Mouse (Mus musculus) limb, embryonic 10.5 days (tissue): ENCODE data around the gene Hist1h2ai. TPM values are rescaled to one million over a fixed set of nuclear protein-coding genes. Genes with fewer than 3 reads are reported as not detected.

Experiments used
- microRNA-seq: library from miRNA; unstranded; fragments of <30 nt; microRNA quantifications from one replicate; pipeline ENCODE4, GENCODE M21; 2017
- polyA plus RNA-seq: library from polyadenylated mRNA; unstranded; fragments of >200 nt; fragmentation: Nextera tagmentation; extraction: Ambion mirVana; gene quantifications from 2 replicates; pipeline ENCODE4 v1.2.1, GENCODE M21; 2016

Hist1h2ai gene
- polyA plus RNA-seq, 1 experiment from 2014 or later, result 28.4 TPM

Small RNA genes within 50 kb of the gene (microRNA-seq; reads per million reads assigned to microRNA genes)
- gene Gm44357 (not detected), gene Gm44367 (0.88 reads per million), gene Gm44454 (0.88 reads per million)

Other genes with a start within 250 kb of the Hist1h2ai start
- 2.0 and 2.4 TPM in 2 replicates for gene Nkapl, start 247.9 kb upstream of the Hist1h2ai start, polyA plus RNA-seq
- gene Zkscan4, start 237.5 kb upstream of the Hist1h2ai start, polyA plus RNA-seq, result 2.5 and 3.3 TPM in 2 replicates
- gene Gm10065, start 237.0 kb upstream of the Hist1h2ai start, polyA plus RNA-seq, result not detected in 2 replicates
- gene AK157302, start 221.2 kb upstream of the Hist1h2ai start, polyA plus RNA-seq, result 0.20 and 0.28 TPM in 2 replicates
- gene Gm11273, start 215.0 kb upstream of the Hist1h2ai start, polyA plus RNA-seq, result 3.6 and 5.0 TPM in 2 replicates
- 6.8 and 9.6 TPM in 2 replicates for gene Zkscan8, start 185.3 kb upstream of the Hist1h2ai start, polyA plus RNA-seq
- 0.06 TPM in 1 of 2 replicates, not detected in the other for gene Olfr1366, start 173.6 kb upstream of the Hist1h2ai start, polyA plus RNA-seq
- gene Olfr1535, start 156.5 kb upstream of the Hist1h2ai start, polyA plus RNA-seq, result not detected in 2 replicates
- gene Olfr1364, start 134.7 kb upstream of the Hist1h2ai start, polyA plus RNA-seq, result not detected in 2 replicates
- not detected in 2 replicates for gene Olfr1362, start 102.4 kb upstream of the Hist1h2ai start, polyA plus RNA-seq
- not detected in 2 replicates for gene Olfr11, start 73.9 kb upstream of the Hist1h2ai start, polyA plus RNA-seq
- gene Olfr1361, start 53.0 kb upstream of the Hist1h2ai start, polyA plus RNA-seq, result not detected in 2 replicates
- not detected in 2 replicates for gene Olfr1360, start 39.0 kb upstream of the Hist1h2ai start, polyA plus RNA-seq
- not detected in 2 replicates for gene Olfr1359, start 18.3 kb upstream of the Hist1h2ai start, polyA plus RNA-seq
- gene Hist1h2bl, start 279 bp upstream of the Hist1h2ai start, polyA plus RNA-seq, result 1.7 and 2.0 TPM in 2 replicates
- gene Hist1h3h, start 1.2 kb downstream of the Hist1h2ai start, polyA plus RNA-seq, result 8.0 and 10.2 TPM in 2 replicates
- gene Hist1h2bm, start 5.6 kb downstream of the Hist1h2ai start, polyA plus RNA-seq, result 6.8 and 7.9 TPM in 2 replicates
- 0.92 and 1.6 TPM in 2 replicates for gene Hist1h4j, start 18.6 kb downstream of the Hist1h2ai start, polyA plus RNA-seq
- 4.9 TPM in 1 of 2 replicates, not detected in the other for gene Hist1h4k, start 34.1 kb downstream of the Hist1h2ai start, polyA plus RNA-seq
- gene Hist1h2ak, start 37.4 kb downstream of the Hist1h2ai start, polyA plus RNA-seq, result 14.3 and 19.6 TPM in 2 replicates
- 1.4 and 3.8 TPM in 2 replicates for gene Hist1h2bn, start 37.7 kb downstream of the Hist1h2ai start, polyA plus RNA-seq
- gene Hist1h1b, start 64.2 kb downstream of the Hist1h2ai start, polyA plus RNA-seq, result 33.1 and 40.9 TPM in 2 replicates
- gene Hist1h3i, start 66.9 kb downstream of the Hist1h2ai start, polyA plus RNA-seq, result 131 and 133 TPM in 2 replicates
- 5.4 and 9.9 TPM in 2 replicates for gene Hist1h2an, start 70.8 kb downstream of the Hist1h2ai start, polyA plus RNA-seq
- 3.4 and 5.5 TPM in 2 replicates for gene Hist1h2bp, start 71.0 kb downstream of the Hist1h2ai start, polyA plus RNA-seq
- gene Hist1h2bq, start 93.8 kb downstream of the Hist1h2ai start, polyA plus RNA-seq, result 17.9 and 22.1 TPM in 2 replicates
- 2.0 and 2.1 TPM in 2 replicates for gene Hist1h2ao, start 94.0 kb downstream of the Hist1h2ai start, polyA plus RNA-seq
- gene Hist1h4m, start 95.3 kb downstream of the Hist1h2ai start, polyA plus RNA-seq, result not detected in 2 replicates
- gene Hist1h4n, start 115.8 kb downstream of the Hist1h2ai start, polyA plus RNA-seq, result 10.5 and 11.5 TPM in 2 replicates
- gene Hist1h2ap, start 117.1 kb downstream of the Hist1h2ai start, polyA plus RNA-seq, result 6,450 and 6,557 TPM in 2 replicates
- 19.4 and 23.0 TPM in 2 replicates for gene Hist1h2br, start 117.3 kb downstream of the Hist1h2ai start, polyA plus RNA-seq
- 22.4 and 27.0 TPM in 2 replicates for gene Zfp184, start 228.7 kb downstream of the Hist1h2ai start, polyA plus RNA-seq